Mouse (Mus musculus) neural tube, embryonic 15.5 days (tissue): ENCODE data around the gene Trpc3. TPM values are rescaled to one million over a fixed set of nuclear protein-coding genes. Genes with fewer than 3 reads are reported as not detected.
A peak's percentile ranks its signal among the peaks of the same experiment; 100 is the strongest.

Experiments
- ATAC-seq: fragments of 200-750 bp; cut with Nextera tagmentation; 2 replicates; pipeline ENCODE4 v1.8.0; 2017; ENCODE audit warnings: mild to moderate bottlenecking, moderate TSS enrichment, moderate library complexity; ENCODE audit not compliant: low FRiP score
- H3K27ac ChIP-seq: fragments of 300-500 bp; sonication (generic); replicated peaks from 2 replicates; pipeline ENCODE4 v1.5.1; 2015; ENCODE audit warnings: mild to moderate bottlenecking, inconsistent platforms
- H3K27me3 ChIP-seq: fragments of 300-500 bp; sonication (generic); replicated peaks from 2 replicates; pipeline ENCODE4 v1.6.1; 2015; ENCODE audit warnings: inconsistent platforms
- H3K36me3 ChIP-seq: fragments of 300-500 bp; sonication (generic); 2 replicates; pipeline ENCODE4 v1.6.1; 2015; ENCODE audit warnings: inconsistent platforms
- H3K4me1 ChIP-seq: fragments of 300-500 bp; sonication (generic); 2 replicates; pipeline ENCODE4 v1.6.1; 2015; ENCODE audit warnings: inconsistent platforms
- H3K4me2 ChIP-seq: fragments of 300-500 bp; sonication (generic); 2 replicates; pipeline ENCODE4 v1.6.1; 2015; ENCODE audit warnings: inconsistent platforms, mild to moderate bottlenecking, moderate library complexity
- H3K4me3 ChIP-seq: fragments of 300-500 bp; sonication (generic); replicated peaks from 2 replicates; pipeline ENCODE4 v1.5.1; 2015; ENCODE audit warnings: mild to moderate bottlenecking, inconsistent platforms
- H3K9ac ChIP-seq: fragments of 300-500 bp; sonication (generic); replicated peaks from 2 replicates; pipeline ENCODE4 v1.6.1; 2015; ENCODE audit warnings: mild to moderate bottlenecking, inconsistent platforms
- H3K9me3 ChIP-seq: fragments of 300-500 bp; sonication (generic); replicated peaks from 2 replicates; pipeline ENCODE4 v1.6.1; 2016; ENCODE audit warnings: inconsistent platforms
- WGBS: fragments of 180-500 bp; shearing (Covaris S2); methylation state at CpG from one replicate; pipeline ENCODE4 v1.1.7; 2015; ENCODE audit warnings: mixed read lengths; 5-methylcytosine and 5-hydroxymethylcytosine counted together
- polyA plus RNA-seq: library from polyadenylated mRNA; unstranded; fragments of >200 nt; fragmentation: Nextera tagmentation; extraction: Ambion mirVana; gene quantifications from 2 replicates; pipeline ENCODE4 v1.2.1, GENCODE M21; 2015

Trpc3 gene
- polyA plus RNA-seq, 1 experiment from 2014 or later = 23.9 TPM

DNA sequence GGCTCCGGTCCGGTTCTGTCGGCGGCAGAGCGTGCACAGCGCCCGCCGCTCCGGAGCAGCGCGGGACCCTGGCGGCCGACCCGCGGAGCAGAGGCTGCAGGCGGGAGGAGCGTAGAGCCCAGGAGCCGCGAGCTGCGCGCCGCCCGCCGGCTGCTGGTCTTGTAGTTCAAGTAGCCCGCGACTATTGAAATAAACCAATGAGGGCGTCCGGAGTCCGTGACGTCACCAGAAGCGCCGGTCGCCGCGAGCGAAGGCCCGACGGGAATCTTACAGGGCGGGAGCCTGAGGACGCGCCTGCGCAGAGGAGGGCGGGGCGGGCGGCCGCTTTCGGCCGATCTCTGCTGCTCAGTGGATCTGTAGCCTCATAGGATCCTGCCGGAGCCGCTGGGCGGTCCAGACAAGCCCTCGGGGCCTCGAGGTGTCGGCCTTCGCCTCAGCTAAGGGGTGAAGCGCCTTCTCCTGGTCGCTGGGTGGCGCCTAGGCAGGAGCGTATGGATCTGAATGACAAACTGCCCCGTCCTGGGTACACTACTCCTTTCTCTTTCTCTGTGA, 118.1 kb downstream of the Trpc3 start, which contains the start of gene Ccna2:
Gene Ccna2 (minus strand): TSS at position 324 of the 552 bp plus-strand sequence.
- Histone ChIP-seq H3K27ac (peak within 1 kb of the TSS; percentile 88), H3K36me3 (peaks cover 24% of the 10 kb centered on the region), H3K4me1 (peaks cover 12% of the 10 kb centered on the region), H3K4me2 (peak within 1 kb of the TSS; percentile 99), H3K4me3 (peak within 1 kb of the TSS; percentile 61), H3K9me3 (no peaks in the 10 kb centered on the region), H3K9ac (peak within 1 kb of the TSS; percentile 58), H3K27me3 (no peaks in the 10 kb centered on the region)
- peak; percentile 100 for ATAC-seq
- under 1% methylated on average over 60 of the region's 60 CpGs for WGBS

GRCm38 (mm10) chr3:36571361-36571826, 118.6 kb downstream of the Trpc3 start:
- H3K4me2 ChIP-seq = peak overlapping the region; percentile 99
- no peaks in the 10 kb centered on the region for H3K9me3 ChIP-seq
- H3K36me3 ChIP-seq = peaks cover 29% of the 10 kb centered on the region
- H3K27ac ChIP-seq = no peak overlapping the region
- H3K27me3 ChIP-seq = no peaks in the 10 kb centered on the region
- under 1% methylated on average over 46 of the region's 46 CpGs for WGBS
- peak overlapping the region; percentile 34 for H3K9ac ChIP-seq
- H3K4me3 ChIP-seq = peak overlapping the region; percentile 61
- peak; percentile 30; the same call in 1 of the 2 replicates for ATAC-seq
- H3K4me1 ChIP-seq = peaks cover 12% of the 10 kb centered on the region

Other genes with a start within 250 kb of the Trpc3 start
- 111 and 182 TPM in 2 replicates for gene Anxa5, start 214.3 kb downstream of the Trpc3 start, polyA plus RNA-seq
- 0.41 and 0.56 TPM in 2 replicates for gene 1810062G17Rik, start 214.2 kb downstream of the Trpc3 start, polyA plus RNA-seq
- 1.0 and 1.2 TPM in 2 replicates for gene Gm11549, start 168.4 kb downstream of the Trpc3 start, polyA plus RNA-seq
- gene Exosc9, start 137.6 kb downstream of the Trpc3 start, polyA plus RNA-seq = 74.0 and 78.9 TPM in 2 replicates
- 21.2 and 50.7 TPM in 2 replicates for gene Ccna2, start 118.0 kb downstream of the Trpc3 start, polyA plus RNA-seq
- gene Bbs7, start 76.7 kb downstream of the Trpc3 start, polyA plus RNA-seq = 23.3 and 23.6 TPM in 2 replicates
- 73.9 and 75.2 TPM in 2 replicates for gene 4932438A13Rik, start 172.9 kb upstream of the Trpc3 start, polyA plus RNA-seq